Comparison of ENCODE assay signal across 9 mouse cellular contexts in the genomic region with DNA sequence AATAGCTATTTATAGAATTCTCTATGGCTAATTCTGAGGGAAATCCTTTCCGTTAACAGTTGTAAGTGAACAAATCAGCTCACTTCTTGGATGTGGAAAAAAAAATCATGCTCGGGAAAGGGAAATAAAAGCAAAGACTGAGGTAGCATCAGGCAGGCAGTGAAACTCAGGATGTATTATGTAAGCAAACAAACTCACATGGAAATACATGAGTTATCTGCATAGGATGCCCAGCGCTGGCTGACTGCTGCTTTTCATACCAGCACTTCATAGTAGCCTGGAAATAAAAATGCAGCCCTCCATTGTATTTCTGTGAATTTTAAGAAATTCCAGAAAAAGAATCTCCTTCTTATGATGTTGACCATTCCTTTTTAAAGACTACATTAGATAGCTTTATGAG.
DNase-seq lines count a peak whose midpoint lies in the region; ATAC-seq and TF ChIP-seq lines count a peak whose summit lies in the region.
"Had no signal": no experiment of that assay in that cellular context is flagged by ENCODE, and none has a peak within 500 bp of the region (broad histone marks: within the 10 kb centered on the region; RNA-seq: fewer than 3 reads in every experiment).

No protein-coding gene starts in this region.

- H3K9ac ChIP-seq in kidney, embryonic 14.5 days (ENCODE audit: low read depth, low read length) = no peak overlapping the region

- TF ChIP-seq CTCF in G1E (IDR thresholded peaks at IDR 0.05; ENCODE audit: low read depth, low read length) = no peak

- peak overlapping the region; percentile 21; the same call in 1 of the 2 replicates for H3K4me2 ChIP-seq in kidney, embryonic 14.5 days (replicated peaks; ENCODE audit: low read depth, low read length)

- peaks cover 6% of the 10 kb centered on the region; the same call in 1 of the 2 replicates for H3K4me1 ChIP-seq in kidney, embryonic 14.5 days (ENCODE audit: control insufficient read depth, insufficient read depth, low read length)
- peaks cover 57% of the 10 kb centered on the region for H3K4me1 ChIP-seq in G1E (ENCODE audit: insufficient read depth, low read depth, low read length)

- no peaks in the 10 kb centered on the region for H3K9me3 ChIP-seq in kidney, embryonic 14.5 days (ENCODE audit: control insufficient read depth, low read length)
- no peaks in the 10 kb centered on the region for H3K9me3 ChIP-seq in G1E (replicated peaks)

- ATAC-seq in kidney, embryonic 14.5 days (ENCODE audit: low FRiP score, low TSS enrichment) = no peak
- no peak for ATAC-seq in G1E (ENCODE audit: extremely low read depth, insufficient number of reproducible peaks, low FRiP score, poor library complexity, severe bottlenecking)
- ATAC-seq: Patski had no signal

- H3K27ac ChIP-seq in kidney, embryonic 14.5 days (ENCODE audit: low read depth, low read length) = no peak overlapping the region

- H3K27me3 ChIP-seq in kidney, embryonic 14.5 days (ENCODE audit: control insufficient read depth, insufficient read depth, low read length) = no peaks in the 10 kb centered on the region
- no peaks in the 10 kb centered on the region for H3K27me3 ChIP-seq in G1E (ENCODE audit: insufficient read depth, low read length)
- H3K27me3 ChIP-seq: Patski had no signal

- no peaks in the 10 kb centered on the region for H3K36me3 ChIP-seq in kidney, embryonic 14.5 days (ENCODE audit: control insufficient read depth, insufficient read depth, low read length)
- peaks cover 7% of the 10 kb centered on the region for H3K36me3 ChIP-seq in G1E (replicated peaks)

- 34% methylated on average over 3 of the region's 3 CpGs for WGBS in kidney, embryonic 14.5 days

- H3K4me3 ChIP-seq in kidney, embryonic 14.5 days (ENCODE audit: low read length) = no peak overlapping the region; the same call in 1 of the 2 replicates
- peak overlapping the region; percentile 74 for H3K4me3 ChIP-seq in G1E (ENCODE audit: low read depth, low read length)

- DNase-seq in kidney, adult 8-10 months = no peak
- DNase-seq in G1E (ENCODE audit: low spot score) = no peak
- DNase-seq in c-Kit-negative CD71-positive TER-119-positive erythroid progenitor cells, embryonic 14.5 days (ENCODE audit: low read depth, low spot score) = peak; percentile 22
- DNase-seq in liver = peak; percentile 56
- no peak for DNase-seq in spleen, postnatal 36 days (ENCODE audit: low spot score in 2 of 2)
- no peak for DNase-seq in left cerebral cortex, adult 18-20 months (ENCODE audit: low spot score in 2 of 2)
- DNase-seq: gastrocnemius, postnatal 14 days had no signal

Comparison
In these comparisons a context has a peak if more than half of its experiments do, and no peak if none do; other contexts are left out.
1. DNase-seq: peak in c-Kit-negative CD71-positive TER-119-positive erythroid progenitor cells, embryonic 14.5 days (single experiment) and liver (single experiment); none in kidney, adult 8-10 months (0 of 2), G1E (single experiment), spleen, postnatal 36 days (0 of 2) and left cerebral cortex, adult 18-20 months (0 of 2).